Mouse (Mus musculus) embryonic facial prominence, embryonic 15.5 days (tissue): ENCODE data around the gene Carns1. TPM values are rescaled to one million over a fixed set of nuclear protein-coding genes. Genes with fewer than 3 reads are reported as not detected.

Source experiments
- ATAC-seq: fragments of 200-750 bp; cut with Nextera tagmentation; 2 replicates; pipeline ENCODE4 v1.8.0; 2017; ENCODE audit warnings: low read depth, moderate TSS enrichment; ENCODE audit not compliant: insufficient number of reproducible peaks, low FRiP score, low TSS enrichment
- H3K27ac ChIP-seq: fragments of 300-500 bp; sonication (generic); replicated peaks from 2 replicates; pipeline ENCODE4 v1.5.1; 2015; ENCODE audit warnings: mild to moderate bottlenecking, inconsistent platforms
- H3K27me3 ChIP-seq: fragments of 300-500 bp; sonication (generic); 2 replicates; pipeline ENCODE4 v1.6.1; 2015; ENCODE audit warnings: inconsistent platforms
- H3K36me3 ChIP-seq: fragments of 300-500 bp; sonication (generic); 2 replicates; pipeline ENCODE4 v1.6.1; 2015; ENCODE audit warnings: mild to moderate bottlenecking, inconsistent platforms
- H3K4me1 ChIP-seq: fragments of 300-500 bp; sonication (generic); 2 replicates; pipeline ENCODE4 v1.6.1; 2015; ENCODE audit warnings: inconsistent platforms
- H3K4me2 ChIP-seq: fragments of 300-500 bp; sonication (generic); replicated peaks from 2 replicates; pipeline ENCODE4 v1.6.1; 2015; ENCODE audit warnings: mild to moderate bottlenecking, inconsistent platforms
- H3K4me3 ChIP-seq: fragments of 300-500 bp; sonication (generic); replicated peaks from 2 replicates; pipeline ENCODE4 v1.5.1; 2015; ENCODE audit warnings: mild to moderate bottlenecking, inconsistent platforms
- H3K9ac ChIP-seq: fragments of 300-500 bp; sonication (generic); 2 replicates; pipeline ENCODE4 v1.6.1; 2015; ENCODE audit warnings: inconsistent platforms
- H3K9me3 ChIP-seq: fragments of 300-500 bp; sonication (generic); replicated peaks from 2 replicates; pipeline ENCODE4 v1.6.1; 2016; ENCODE audit warnings: inconsistent platforms
- WGBS: fragments of 180-500 bp; shearing (Covaris S2); methylation state at CpG from one replicate; pipeline ENCODE4 v1.1.7; 2015; 5-methylcytosine and 5-hydroxymethylcytosine counted together
- polyA plus RNA-seq: library from polyadenylated mRNA; unstranded; fragments of >200 nt; fragmentation: Nextera tagmentation; extraction: Ambion mirVana; gene quantifications from 2 replicates; pipeline ENCODE4 v1.2.1, GENCODE M21; 2015

The Carns1 gene
- polyA plus RNA-seq, 1 experiment from 2014 or later = 5.4 TPM

- H3K4me2 ChIP-seq = no peak overlapping the region
- no peak for ATAC-seq
- H3K4me1 ChIP-seq = peaks cover 37% of the 10 kb centered on the region
- 82% methylated on average over 12 of the region's 12 CpGs for WGBS
- H3K4me3 ChIP-seq = no peak overlapping the region
- no peaks in the 10 kb centered on the region for H3K9me3 ChIP-seq
- no peak overlapping the region for H3K27ac ChIP-seq
- H3K27me3 ChIP-seq = no peaks in the 10 kb centered on the region
- peaks cover 9% of the 10 kb centered on the region for H3K36me3 ChIP-seq
- H3K9ac ChIP-seq = no peak overlapping the region
These were observed 13.9 kb upstream of the Carns1 start for GRCm38 (mm10) chr19:4189051-4189620.

DNA sequence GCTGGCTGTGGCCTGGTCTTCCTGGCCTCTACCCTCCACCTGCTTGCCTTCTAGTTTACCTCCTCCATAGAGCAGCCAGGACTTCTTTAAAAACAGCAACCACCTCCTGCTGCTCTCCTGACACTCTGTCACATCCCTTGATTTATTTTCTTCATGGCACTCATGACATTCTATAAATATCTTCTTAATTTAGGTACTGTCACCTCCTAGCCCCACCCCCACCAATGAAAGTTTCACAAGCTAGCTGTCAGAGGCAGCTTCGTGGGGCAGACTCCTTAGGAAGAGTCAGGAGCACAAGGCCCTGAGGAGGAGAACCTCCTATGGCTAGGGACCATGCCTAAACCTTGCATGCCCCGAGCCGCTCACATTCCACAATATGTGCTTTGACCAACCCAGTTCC lies 12.0 kb upstream of the Carns1 start:
- no peak overlapping the region for H3K4me2 ChIP-seq
- no peaks in the 10 kb centered on the region for H3K27me3 ChIP-seq
- H3K27ac ChIP-seq = no peak overlapping the region
- ATAC-seq = no peak
- no peaks in the 10 kb centered on the region for H3K36me3 ChIP-seq
- no peak overlapping the region for H3K4me3 ChIP-seq
- WGBS = 70% methylated on average over 3 of the region's 3 CpGs
- H3K9ac ChIP-seq = no peak overlapping the region
- H3K4me1 ChIP-seq = peaks cover 23% of the 10 kb centered on the region
- H3K9me3 ChIP-seq = no peaks in the 10 kb centered on the region

- 51% methylated on average over 15 of the region's 15 CpGs for WGBS
- Histone ChIP-seq H3K4me1 (peaks cover 16% of the 10 kb centered on the region), H3K36me3 (no peaks in the 10 kb centered on the region), H3K4me3 (no peak overlapping the region), H3K4me2 (no peak overlapping the region), H3K9ac (no peak overlapping the region), H3K27ac (no peak overlapping the region; the same call in 1 of the 2 replicates), H3K27me3 (no peaks in the 10 kb centered on the region), H3K9me3 (no peaks in the 10 kb centered on the region)
- no peak for ATAC-seq
These were observed 10.0 kb upstream of the Carns1 start for GRCm38 (mm10) chr19:4184976-4185975.

GRCm38 (mm10) chr19:4183689-4184088 lies 8.4 kb upstream of the Carns1 start:
- Histone ChIP-seq H3K27me3 (no peaks in the 10 kb centered on the region), H3K27ac (no peak overlapping the region), H3K9me3 (no peaks in the 10 kb centered on the region), H3K9ac (no peak overlapping the region), H3K4me2 (no peak overlapping the region), H3K4me1 (peaks cover 16% of the 10 kb centered on the region), H3K4me3 (no peak overlapping the region), H3K36me3 (no peaks in the 10 kb centered on the region)
- no peak for ATAC-seq
- 63% methylated on average over 2 of the region's 2 CpGs for WGBS

DNA sequence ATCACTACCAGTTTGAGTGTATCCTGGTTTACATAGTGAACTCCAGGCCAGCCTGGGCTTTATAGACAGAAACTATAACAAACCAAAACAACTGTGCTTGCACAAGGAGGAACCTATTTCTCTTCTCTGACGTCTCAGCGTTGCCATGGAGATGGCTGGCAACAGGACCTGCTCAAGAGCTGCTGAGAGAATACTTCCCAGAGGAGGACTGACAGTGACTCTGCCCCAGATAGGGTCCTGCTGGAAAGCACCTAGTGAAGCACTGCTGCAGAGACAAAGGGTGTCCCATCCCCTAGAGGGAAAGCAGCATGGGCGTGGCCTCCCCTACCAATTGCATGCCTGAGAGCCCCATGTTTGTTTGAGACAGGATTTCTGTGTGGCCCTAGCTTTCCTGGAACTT lies 6.6 kb upstream of the Carns1 start:
- Histone ChIP-seq H3K36me3 (no peaks in the 10 kb centered on the region), H3K4me1 (peaks cover 16% of the 10 kb centered on the region), H3K9me3 (no peaks in the 10 kb centered on the region), H3K27ac (no peak overlapping the region), H3K4me2 (no peak overlapping the region), H3K4me3 (no peak overlapping the region), H3K27me3 (no peaks in the 10 kb centered on the region), H3K9ac (no peak overlapping the region)
- ATAC-seq = no peak
- WGBS = 41% methylated on average over 3 of the region's 3 CpGs

GRCm38 (mm10) chr19:4180411-4180810 lies 5.1 kb upstream of the Carns1 start:
- no peaks in the 10 kb centered on the region for H3K27me3 ChIP-seq
- H3K9ac ChIP-seq = no peak overlapping the region

DNA sequence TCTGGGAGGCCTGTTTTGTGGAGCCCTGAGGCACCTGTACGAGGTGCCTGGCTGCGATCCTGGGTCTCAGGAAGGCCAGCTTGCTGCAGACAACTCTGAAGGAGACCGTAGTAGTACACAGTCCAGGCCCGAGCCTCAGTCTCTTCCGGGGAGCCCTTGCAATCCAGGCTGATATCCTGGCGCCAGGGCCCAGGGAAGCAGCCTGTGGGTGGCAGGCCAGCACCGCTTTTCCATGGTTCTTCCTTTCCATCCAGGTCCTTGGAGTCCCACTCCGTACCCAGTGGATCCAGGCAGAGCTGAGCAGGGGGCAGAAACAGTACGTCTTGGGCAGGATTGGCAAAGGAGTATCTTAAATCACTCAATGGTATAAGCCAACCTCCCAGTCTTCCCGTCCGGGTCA lies 2.4 kb downstream of the Carns1 start:
- H3K27ac ChIP-seq = no peak overlapping the region
- H3K36me3 ChIP-seq = no peaks in the 10 kb centered on the region
- no peak overlapping the region for H3K4me3 ChIP-seq
- 53% methylated on average over 11 of the region's 11 CpGs for WGBS
- no peak overlapping the region for H3K4me2 ChIP-seq
- H3K9ac ChIP-seq = no peak overlapping the region
- no peak for ATAC-seq
- H3K4me1 ChIP-seq = peaks cover 36% of the 10 kb centered on the region
- H3K27me3 ChIP-seq = no peaks in the 10 kb centered on the region
- H3K9me3 ChIP-seq = no peaks in the 10 kb centered on the region

More at GRCm38 (mm10) chr19:4180411-4180810, 5.1 kb upstream of the Carns1 start:
- H3K36me3 ChIP-seq = no peaks in the 10 kb centered on the region
- no peak for ATAC-seq
- no peak overlapping the region for H3K27ac ChIP-seq
- peaks cover 19% of the 10 kb centered on the region for H3K4me1 ChIP-seq
- no peaks in the 10 kb centered on the region for H3K9me3 ChIP-seq
- H3K4me3 ChIP-seq = no peak overlapping the region
- no peak overlapping the region for H3K4me2 ChIP-seq
- 83% methylated on average over 7 of the region's 7 CpGs for WGBS

DNA sequence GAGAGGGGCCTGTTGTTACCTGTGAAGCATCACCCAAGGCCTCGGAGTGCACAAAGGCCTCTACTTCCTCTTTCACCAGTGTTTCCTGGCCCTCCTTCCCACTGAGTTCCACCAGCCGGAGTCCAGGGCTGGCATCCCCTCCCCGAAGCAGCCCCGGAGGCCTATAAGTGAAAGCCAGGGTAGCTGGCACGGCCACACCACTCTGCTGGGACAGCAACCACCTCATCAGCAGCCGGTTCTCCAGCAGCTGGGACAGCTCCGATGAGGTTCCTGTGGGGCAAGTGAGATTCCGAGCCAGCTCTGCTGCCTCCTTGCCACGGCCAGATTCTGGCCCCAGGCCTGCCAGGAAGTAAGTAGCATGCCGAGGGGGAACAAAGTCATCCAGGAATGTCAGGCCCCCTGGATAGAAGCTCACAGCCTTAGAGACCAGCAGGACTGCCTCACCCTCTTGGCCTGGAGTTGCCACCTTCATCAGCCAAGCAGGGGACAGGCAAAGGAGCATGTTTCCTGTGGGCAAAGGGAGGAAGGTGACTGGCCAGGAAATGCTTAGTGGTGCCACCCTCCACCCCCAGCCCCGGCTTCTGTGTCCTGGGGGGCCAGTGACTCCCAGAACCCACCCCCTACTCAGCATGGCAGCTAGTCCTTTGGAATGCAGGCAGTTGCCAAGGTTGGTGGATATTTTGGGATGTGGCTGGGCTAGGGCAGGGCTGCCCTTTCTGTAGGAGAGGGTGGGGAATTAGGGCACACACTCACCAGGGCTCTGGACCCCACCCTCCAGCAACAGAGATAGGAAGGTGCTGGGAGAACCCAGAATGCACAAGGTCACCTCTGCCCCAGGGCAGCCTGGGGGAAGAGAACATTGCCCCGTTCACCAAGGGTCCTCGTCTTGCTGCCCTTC lies 3.6 kb downstream of the Carns1 start:
- no peaks in the 10 kb centered on the region for H3K36me3 ChIP-seq
- ATAC-seq = no peak
- H3K4me1 ChIP-seq = peaks cover 36% of the 10 kb centered on the region
- no peak overlapping the region for H3K4me2 ChIP-seq
- H3K27ac ChIP-seq = peak overlapping the region; percentile 65
- H3K27me3 ChIP-seq = no peaks in the 10 kb centered on the region
- no peaks in the 10 kb centered on the region for H3K9me3 ChIP-seq
- H3K4me3 ChIP-seq = no peak overlapping the region
- WGBS = 56% methylated on average over 13 of the region's 13 CpGs
- H3K9ac ChIP-seq = no peak overlapping the region

GRCm38 (mm10) chr19:4170723-4171392 lies 4.4 kb downstream of the Carns1 start:
- Histone ChIP-seq H3K9me3 (no peaks in the 10 kb centered on the region), H3K36me3 (no peaks in the 10 kb centered on the region), H3K4me3 (no peak overlapping the region), H3K9ac (no peak overlapping the region), H3K27me3 (no peaks in the 10 kb centered on the region), H3K4me2 (no peak overlapping the region), H3K4me1 (peaks cover 34% of the 10 kb centered on the region), H3K27ac (no peak overlapping the region)
- no peak for ATAC-seq
- 86% methylated on average over 10 of the region's 10 CpGs for WGBS

GRCm38 (mm10) chr19:4169810-4170209 lies 5.5 kb downstream of the Carns1 start:
- 4% methylated on average over 27 of the region's 27 CpGs for WGBS
- peak overlapping the region; percentile 91 for H3K27ac ChIP-seq
- H3K9ac ChIP-seq = peak overlapping the region; percentile 74
- H3K4me3 ChIP-seq = peak overlapping the region; percentile 52
- H3K4me2 ChIP-seq = peak overlapping the region; percentile 91
- H3K27me3 ChIP-seq = no peaks in the 10 kb centered on the region
- peaks cover 25% of the 10 kb centered on the region for H3K4me1 ChIP-seq
- no peaks in the 10 kb centered on the region for H3K9me3 ChIP-seq
- peak; percentile 32 for ATAC-seq
- no peaks in the 10 kb centered on the region for H3K36me3 ChIP-seq
